Comparison of ENCODE assay signal across 8 mouse cellular contexts in genomic region chr1:161877580-161878142, GRCm38 (mm10). TPM values are rescaled to one million over a fixed set of nuclear protein-coding genes. Genes with fewer than 3 reads are reported as not detected.
DNase-seq lines count a peak whose midpoint lies in the region; ATAC-seq and TF ChIP-seq lines count a peak whose summit lies in the region.

No protein-coding gene starts in this region.

- H3K9ac ChIP-seq in hindbrain, postnatal 0 days (replicated peaks; ENCODE audit: low read length) = 0 out of 2 replicates have a peak overlapping the region, but pooled peaks have one; percentile 3
- 0 out of 2 replicates have a peak overlapping the region, but pooled peaks have one; percentile 19 for H3K9ac ChIP-seq in midbrain, postnatal 0 days (replicated peaks; ENCODE audit: low read length, poor library complexity, severe bottlenecking)

- WGBS in hindbrain, postnatal 0 days = 22% methylated on average over 5 of the region's 5 CpGs
- WGBS in midbrain, postnatal 0 days = 17% methylated on average over 5 of the region's 5 CpGs

- ATAC-seq in erythroblast, adult 5-6 weeks (replicated peaks; ENCODE audit: low FRiP score, poor library complexity, severe bottlenecking) = no peak
- no peak for ATAC-seq in hindbrain, postnatal 0 days
- ATAC-seq in midbrain, postnatal 0 days (ENCODE audit: low FRiP score) = no peak

- H3K36me3 ChIP-seq in erythroblast, embryonic 14.5 days (ENCODE audit: control insufficient read depth) = peaks cover 12% of the 10 kb centered on the region
- H3K36me3 ChIP-seq in testis, adult 2 months (ENCODE audit: control insufficient read depth, insufficient read depth, low read length) = no peaks in the 10 kb centered on the region; the same call in 1 of the 2 replicates
- no peaks in the 10 kb centered on the region for H3K36me3 ChIP-seq in hindbrain, postnatal 0 days (ENCODE audit: insufficient read depth, low read length)
- H3K36me3 ChIP-seq in midbrain, postnatal 0 days (ENCODE audit: insufficient read depth, low read length) = no peaks in the 10 kb centered on the region

- no peak for TF ChIP-seq CTCF in testis, adult 2 months (IDR thresholded peaks at IDR 0.05; ENCODE audit: control insufficient read depth, insufficient read depth, insufficient replicate concordance, low read depth, low read length)
- TF ChIP-seq CTCF in hindbrain, postnatal 0 days (IDR thresholded peaks at IDR 0.05; ENCODE audit: low read depth) = no peak
- TF ChIP-seq CTCF in midbrain, postnatal 0 days (IDR thresholded peaks at IDR 0.05) = no peak

- DNase-seq in testis, postnatal 10 days (ENCODE audit: low spot score) = no peak
- DNase-seq in hindbrain, postnatal 0 days (ENCODE audit: low spot score) = no peak
- DNase-seq in midbrain, postnatal 0 days (ENCODE audit: low spot score) = no peak
- no peak for DNase-seq in ovary, postnatal 36 days (ENCODE audit: low spot score)
- DNase-seq in gastrocnemius, adult 8-10 months (ENCODE audit: low spot score in 2 of 2) = no peak

- peak overlapping the region; percentile 90 for H3K27ac ChIP-seq in testis, adult 2 months (ENCODE audit: control insufficient read depth, insufficient read depth, low read depth, low read length)
- H3K27ac ChIP-seq in hindbrain, postnatal 0 days = peak overlapping the region; percentile 29; the same call in 1 of the 2 replicates
- 0 out of 2 replicates have a peak overlapping the region, but pooled peaks have one; percentile 6 for H3K27ac ChIP-seq in midbrain, postnatal 0 days (ENCODE audit: low read depth, low read length)

- H3K9me3 ChIP-seq in erythroblast, embryonic 14.5 days (ENCODE audit: control insufficient read depth, low read length) = no peaks in the 10 kb centered on the region
- no peaks in the 10 kb centered on the region for H3K9me3 ChIP-seq in hindbrain, postnatal 0 days (ENCODE audit: low read length)
- no peaks in the 10 kb centered on the region for H3K9me3 ChIP-seq in midbrain, postnatal 0 days (ENCODE audit: low read length)

- peak overlapping the region; percentile 63 for H3K4me2 ChIP-seq in hindbrain, postnatal 0 days (ENCODE audit: low read depth, low read length)
- peak overlapping the region; percentile 56 for H3K4me2 ChIP-seq in midbrain, postnatal 0 days (ENCODE audit: low read depth, low read length, poor library complexity, severe bottlenecking)

- no peak for TF ChIP-seq POLR2A in testis, adult 2 months (IDR thresholded peaks at IDR 0.05; ENCODE audit: control insufficient read depth, low read depth, low read length)

- peaks cover 7% of the 10 kb centered on the region for H3K27me3 ChIP-seq in erythroblast, embryonic 14.5 days (ENCODE audit: control insufficient read depth)
- no peaks in the 10 kb centered on the region for H3K27me3 ChIP-seq in testis, adult 2 months (ENCODE audit: control insufficient read depth, insufficient read depth, low read length)
- H3K27me3 ChIP-seq in hindbrain, postnatal 0 days (ENCODE audit: insufficient read depth, low read length) = no peaks in the 10 kb centered on the region
- H3K27me3 ChIP-seq in midbrain, postnatal 0 days (ENCODE audit: insufficient read depth, low read length) = no peaks in the 10 kb centered on the region

- peak overlapping the region; percentile 79 for H3K4me3 ChIP-seq in erythroblast, embryonic 14.5 days (replicated peaks)
- H3K4me3 ChIP-seq in testis, adult 2 months (ENCODE audit: control insufficient read depth, low read depth, low read length) = peak overlapping the region; percentile 99
- peak overlapping the region; percentile 94 for H3K4me3 ChIP-seq in hindbrain, postnatal 0 days (ENCODE audit: low read length)
- peak overlapping the region; percentile 65 for H3K4me3 ChIP-seq in midbrain, postnatal 0 days (ENCODE audit: low read depth, low read length)

- H3K4me1 ChIP-seq in erythroblast, embryonic 14.5 days (ENCODE audit: control insufficient read depth) = peaks cover 38% of the 10 kb centered on the region
- peaks cover 3% of the 10 kb centered on the region for H3K4me1 ChIP-seq in testis, adult 2 months (ENCODE audit: control insufficient read depth, insufficient read depth, low read length)
- H3K4me1 ChIP-seq in hindbrain, postnatal 0 days (ENCODE audit: insufficient read depth, low read length) = peaks cover 19% of the 10 kb centered on the region
- H3K4me1 ChIP-seq in midbrain, postnatal 0 days (ENCODE audit: insufficient read depth, low read length) = peaks cover 20% of the 10 kb centered on the region; the same call in 1 of the 2 replicates

RNA-seq across cellular contexts. Expression of gene Suco, which starts 1.2 kb away (rescaled TPM):
- 0.18 and 0.69 TPM in 2 replicates for polyA plus RNA-seq in erythroblast, embryonic 14.5 days (2012)
- 214 and 222 TPM in 2 replicates for total RNA-seq in erythroblast, adult 5-6 weeks (2015; ENCODE audit: low replicate concordance)
- 600 and 746 TPM in 2 replicates for total RNA-seq in erythroblast, adult 5-6 weeks (2017; ENCODE audit: low replicate concordance)
- polyA plus RNA-seq in testis, adult 2 months (2012; rRNA removed) = 18.6 and 25.4 TPM in 2 replicates
- total RNA-seq in hindbrain, postnatal 0 days (2014; rRNA removed) = 18.1 and 19.9 TPM in 2 replicates
- polyA plus RNA-seq in hindbrain, postnatal 0 days (2015; fragmentation: Nextera tagmentation; extraction: Ambion mirVana) = 19.2 and 23.6 TPM in 2 replicates
- total RNA-seq in midbrain, postnatal 0 days (2014; rRNA removed) = 41.5 and 53.9 TPM in 2 replicates
- 18.3 and 23.8 TPM in 2 replicates for polyA plus RNA-seq in midbrain, postnatal 0 days (2015; fragmentation: Nextera tagmentation; extraction: Ambion mirVana)
- total RNA-seq in gastrocnemius, adult 8-10 months (2022) = 1 to 10 TPM; 9.0 to 9.8 (median 9.2) TPM

Comparison
In these comparisons a context has a peak if more than half of its experiments do, and no peak if none do; other contexts are left out.
1. H3K27ac ChIP-seq: peak in every context shown above with its lines; median percentile 90 in testis, adult 2 months; 29 in hindbrain, postnatal 0 days; 6 in midbrain, postnatal 0 days.